Mouse (Mus musculus): Measurements from ENCODE around the gene Notch4. TPM values are rescaled to one million over a fixed set of nuclear protein-coding genes. Genes with fewer than 3 reads are reported as not detected.

Notch4 gene
- polyA plus RNA-seq (2012; ENCODE audit: low replicate concordance) = 7.8 and 33.6 TPM in 2 replicates

DNA sequence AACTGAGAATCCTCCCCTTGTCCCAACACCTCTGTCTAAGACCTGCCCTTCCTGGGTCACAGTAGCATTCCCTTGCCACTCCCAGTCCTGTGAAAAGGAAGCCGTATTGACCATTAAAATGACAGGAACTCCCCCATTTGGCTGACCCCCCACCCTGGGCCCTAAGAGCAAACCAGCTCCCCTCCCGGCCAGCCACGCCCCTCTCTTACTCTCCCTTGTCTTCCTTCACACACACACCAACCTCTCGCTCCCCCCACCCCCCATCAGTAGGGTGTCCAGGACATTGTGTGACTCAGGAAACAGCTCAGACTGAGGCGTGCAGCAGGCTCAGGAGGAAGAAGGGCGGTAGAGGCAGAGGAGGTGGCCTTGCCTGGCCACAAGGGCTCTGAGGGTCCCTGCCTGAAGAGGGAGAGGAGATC is at the start of gene Notch4:
Gene Notch4 (plus strand): TSS at position 266 of the 419 bp plus-strand sequence.

DNA sequence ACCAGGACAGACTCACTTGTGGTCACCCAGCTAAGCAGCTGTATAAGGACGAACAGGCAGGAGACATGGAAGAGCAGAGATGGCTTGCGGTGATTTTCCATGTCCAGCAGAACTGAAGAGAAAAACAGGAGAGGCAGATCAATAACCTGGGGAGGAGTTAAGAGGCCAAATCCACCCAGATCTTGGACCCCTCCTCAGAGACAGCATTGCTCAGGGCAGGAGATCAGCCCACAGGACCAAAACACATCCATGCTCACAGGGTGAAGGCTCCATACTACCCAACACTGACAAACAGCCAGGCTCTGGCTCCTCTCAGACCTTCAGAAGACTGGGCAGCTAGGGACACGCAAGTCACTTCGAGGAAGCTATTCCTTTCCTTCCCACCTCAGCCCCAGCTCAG is 46.8 kb upstream of the Notch4 start, which contains the start of gene Btnl6:
Gene Btnl6 (minus strand): TSS at position 101 of the 400 bp plus-strand sequence.

DNA sequence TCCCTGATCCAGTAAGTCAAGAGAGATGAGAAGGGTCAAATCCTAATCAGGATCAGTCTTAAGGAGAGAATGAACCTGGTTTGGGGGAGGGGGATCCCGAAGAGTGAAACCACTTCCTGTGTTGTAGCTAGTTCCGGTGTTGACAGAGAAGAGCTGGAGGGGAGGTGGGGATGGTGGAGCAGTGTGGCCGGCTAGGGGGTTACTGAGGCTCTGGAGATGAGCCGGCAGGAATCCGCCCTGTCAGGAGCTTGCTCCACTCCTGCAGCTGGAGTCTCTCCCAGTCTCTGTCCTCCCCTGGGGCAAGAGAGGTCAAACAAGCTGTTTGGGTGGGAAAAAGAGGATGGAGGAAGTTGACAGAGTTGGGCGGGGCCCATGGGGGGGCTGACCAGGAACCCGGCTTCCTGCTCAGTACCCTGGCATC is 25.6 kb downstream of the Notch4 start, which contains the start of gene Gpsm3:
Gene Gpsm3 (plus strand): TSS at position 126 of the 421 bp plus-strand sequence.

DNA sequence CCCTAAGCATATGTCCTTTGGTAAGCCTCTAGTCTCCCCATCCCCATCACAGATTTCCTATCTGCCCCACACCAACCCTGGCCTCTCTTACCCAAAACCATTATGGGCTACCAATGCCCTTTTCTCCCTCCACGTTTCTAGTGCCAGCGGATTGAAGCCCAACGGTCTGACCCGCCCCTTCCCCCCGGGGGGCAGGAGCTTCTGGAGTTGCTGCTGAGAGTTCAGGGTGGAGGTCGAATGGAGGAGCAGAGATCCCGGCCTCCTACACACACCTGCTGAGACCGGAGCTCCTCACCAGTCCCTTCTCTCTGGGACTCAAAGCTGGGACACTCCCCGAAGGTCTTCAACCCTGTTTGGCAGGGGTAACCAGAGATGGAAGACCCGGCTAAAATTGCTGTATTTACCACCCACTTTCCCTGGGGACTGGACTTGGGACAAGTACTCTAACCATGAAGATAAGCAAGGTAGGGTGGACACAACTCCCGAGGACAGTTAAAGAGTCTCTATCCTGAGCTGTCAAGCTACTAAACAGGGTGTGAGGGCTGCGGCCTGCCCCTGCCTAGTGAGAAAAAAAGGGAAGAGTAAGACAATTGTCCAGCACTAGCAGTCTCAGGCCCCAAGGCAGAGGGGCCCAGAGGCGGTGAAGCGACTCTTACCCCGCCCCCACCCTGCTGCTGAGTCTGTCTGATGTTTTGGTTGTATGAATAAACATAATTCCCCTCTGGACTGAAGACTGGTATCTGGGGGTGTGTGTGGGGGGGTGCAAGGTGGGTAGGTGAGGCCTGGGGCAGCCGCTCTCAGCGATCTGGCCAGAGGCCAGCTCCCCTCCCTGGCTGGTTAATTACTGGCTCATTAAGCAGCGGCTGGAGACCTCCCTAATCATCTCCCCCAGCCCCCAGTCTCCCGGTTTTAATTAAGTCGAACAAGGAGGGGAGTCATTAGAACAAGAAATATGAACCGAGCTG is 27.2 kb downstream of the Notch4 start, which contains the start of gene Pbx2:
Gene Pbx2 (plus strand): TSS at position 238 of the 965 bp plus-strand sequence.

DNA sequence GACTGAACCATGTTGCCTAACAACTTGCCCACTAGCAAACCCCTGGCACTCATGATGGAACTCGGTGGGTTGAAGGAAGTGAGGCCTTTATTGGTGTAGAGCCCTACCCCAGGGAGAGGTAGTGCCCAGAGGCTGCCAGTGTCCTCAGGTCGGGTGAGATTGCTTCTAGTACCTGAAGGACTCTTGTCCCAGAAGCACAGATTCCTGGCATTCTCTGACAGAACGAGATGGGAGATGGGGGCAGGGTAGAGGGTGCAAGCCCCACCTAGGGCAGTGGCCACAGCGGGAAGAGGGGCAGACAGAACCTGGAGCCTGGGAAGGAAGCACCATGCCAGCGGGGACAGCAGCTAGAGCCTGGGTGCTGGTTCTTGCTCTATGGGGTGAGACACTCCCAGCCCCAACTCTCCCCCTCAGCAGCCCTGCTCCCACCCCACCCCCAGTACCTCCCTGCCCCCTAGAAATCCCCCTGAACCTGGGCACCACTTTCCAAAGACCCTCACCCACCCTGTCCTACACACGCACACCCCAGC is 33.6 kb downstream of the Notch4 start, which contains the start of gene Ager:
Gene Ager (plus strand): TSS at position 297 of the 530 bp plus-strand sequence.

DNA sequence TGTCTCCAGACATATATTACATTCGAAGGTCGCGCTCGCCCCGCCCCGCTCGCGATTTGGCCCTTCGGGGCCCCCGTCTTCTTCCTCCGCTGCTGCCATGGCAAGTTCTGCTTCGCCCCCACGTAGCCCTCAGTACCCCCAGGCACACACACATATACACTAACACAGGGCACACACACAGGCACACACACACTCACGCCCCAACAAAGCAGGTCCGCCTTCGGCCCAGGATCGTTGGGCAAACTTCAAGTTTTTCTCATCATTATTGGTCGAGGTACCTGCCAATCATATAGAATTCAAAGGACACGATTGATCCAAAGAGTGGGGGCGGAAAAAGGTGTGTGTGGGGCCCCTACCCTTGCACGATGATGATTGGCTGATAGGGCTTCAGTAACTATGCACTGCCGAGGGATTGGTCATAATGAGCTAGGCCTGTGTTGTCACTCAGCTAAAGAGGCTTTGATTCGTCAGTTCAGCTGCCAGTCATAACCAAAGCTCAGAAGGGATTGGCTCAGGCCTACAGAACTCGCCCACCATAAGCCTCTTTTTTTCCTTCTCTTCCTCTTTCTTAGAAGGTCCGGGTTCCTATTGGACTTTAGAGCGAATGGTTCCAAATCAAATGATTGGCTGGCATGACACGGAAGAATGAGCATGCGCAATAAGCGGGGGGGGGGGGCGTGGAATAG is 39.5 kb downstream of the Notch4 start, which contains the start of gene Rnf5:
Gene Rnf5 (minus strand): TSS at position 316 of the 686 bp plus-strand sequence.

DNA sequence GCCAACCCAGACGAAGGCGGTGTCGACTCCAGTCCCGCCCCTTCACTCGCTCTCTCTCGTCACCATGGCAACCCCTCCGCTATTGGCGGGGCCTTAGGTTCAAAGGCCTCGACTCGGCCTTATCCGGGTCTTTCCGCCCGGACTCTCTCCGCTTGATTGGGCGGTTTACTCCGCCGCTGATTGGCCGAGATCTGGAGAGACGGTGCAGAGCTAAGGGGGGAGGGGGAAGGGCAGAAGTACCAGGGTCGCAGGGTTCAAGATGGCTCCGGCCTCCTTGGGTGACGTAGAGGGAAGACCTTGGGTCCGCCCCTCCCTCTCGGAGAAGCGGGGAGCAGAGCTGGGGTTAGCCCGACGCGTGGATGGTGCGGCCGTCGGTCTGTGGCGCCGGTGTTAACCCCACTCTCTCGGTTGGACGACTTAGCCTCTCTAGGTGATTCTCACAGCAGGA is 40.0 kb downstream of the Notch4 start, which contains the start of gene Agpat1:
Gene Agpat1 (plus strand): TSS at position 202 of the 448 bp plus-strand sequence.

DNA sequence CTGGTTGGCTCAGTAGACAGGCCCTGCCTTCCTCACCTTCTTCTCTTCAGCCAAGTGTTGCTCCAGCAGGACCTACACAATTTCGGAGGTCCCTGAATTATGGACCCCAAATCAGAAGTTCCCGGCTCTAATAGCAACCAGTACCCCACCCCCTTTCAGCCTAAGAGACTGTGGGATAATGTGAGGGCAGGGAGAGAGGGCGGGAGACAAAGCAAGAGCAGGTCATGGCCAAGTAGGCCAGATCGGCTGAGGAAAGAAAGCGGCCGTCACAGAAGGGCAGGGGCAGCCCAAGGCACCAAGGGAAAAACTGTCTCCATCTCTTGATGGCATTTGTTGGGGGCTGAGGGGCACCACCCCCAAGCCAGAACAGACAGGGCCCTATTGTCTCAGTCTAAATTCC is 51.8 kb downstream of the Notch4 start, which contains the start of gene Egfl8:
Gene Egfl8 (minus strand): TSS at position 101 of the 400 bp plus-strand sequence.

DNA sequence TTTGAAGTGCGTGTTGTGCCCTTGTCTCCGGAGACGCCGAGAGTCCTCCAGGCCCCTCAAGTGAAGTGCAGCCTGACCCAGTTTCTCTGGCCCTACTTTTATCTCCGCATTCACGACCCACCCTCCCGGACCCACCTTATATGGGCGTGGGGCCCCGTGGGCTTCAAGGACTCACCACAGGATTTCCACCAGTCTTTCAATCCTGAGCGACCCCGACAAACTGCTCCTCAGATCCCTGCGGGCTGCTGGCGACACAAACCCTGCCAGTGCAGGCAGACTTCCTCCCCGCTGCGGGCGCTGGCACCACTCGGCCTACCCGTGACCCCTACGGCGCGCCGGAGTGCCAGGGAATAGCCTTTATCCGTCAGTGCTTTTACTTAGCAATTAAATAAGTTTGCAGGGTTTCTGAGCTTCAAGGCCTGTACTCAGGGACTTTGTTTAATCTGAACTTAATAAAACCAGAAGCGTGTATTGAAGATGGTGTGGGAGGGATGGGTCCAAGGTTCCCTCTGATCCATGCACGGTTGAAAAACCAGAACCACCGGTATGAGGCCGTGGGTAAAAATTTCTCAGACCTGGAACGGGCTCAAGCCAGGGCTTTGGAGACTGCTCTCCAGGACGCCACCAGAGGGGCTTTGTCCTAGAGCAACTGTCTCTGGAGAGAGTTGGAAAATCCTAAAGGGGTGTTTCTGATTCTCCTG is 64.0 kb downstream of the Notch4 start, which contains the start of gene Ppt2:
Gene Ppt2 (minus strand): TSS at position 568 of the 701 bp plus-strand sequence.

DNA sequence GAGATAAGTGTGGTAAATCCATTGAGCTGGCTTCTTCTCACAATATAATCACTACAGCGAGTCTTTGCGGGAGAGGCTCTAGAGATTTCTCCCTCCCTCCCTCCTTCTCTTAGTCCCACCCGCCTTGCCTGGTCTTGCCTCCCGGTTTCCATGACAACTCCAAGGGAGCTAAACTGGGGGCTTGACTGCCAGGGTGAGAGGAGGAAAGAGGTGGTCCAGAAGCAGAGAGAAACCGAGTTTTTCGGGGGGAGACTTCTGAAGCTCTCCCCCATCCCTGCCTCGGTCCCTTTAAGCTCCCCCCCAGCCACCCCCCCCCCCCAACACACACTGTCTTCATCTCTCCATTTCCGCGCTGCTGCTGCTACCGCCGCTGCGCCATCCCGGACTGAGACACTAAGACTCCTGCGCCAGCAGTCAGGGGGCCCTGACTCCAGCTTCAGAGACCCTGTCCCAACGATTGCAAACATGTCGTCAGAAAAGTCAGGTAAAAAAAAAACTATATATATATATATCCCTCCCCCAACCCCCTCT is 65.2 kb downstream of the Notch4 start, which contains the start of gene Prrt1:
Gene Prrt1 (plus strand): TSS at position 313 of the 531 bp plus-strand sequence.

Other genes starting within 250 kb of the Notch4 start
- 0.24 and 0.89 TPM in 2 replicates for gene H2-Eb2, start 238.6 kb upstream of the Notch4 start, polyA plus RNA-seq (2012; ENCODE audit: low replicate concordance)
- 1.8 and 2.0 TPM in 2 replicates for gene Btnl2, start 209.4 kb upstream of the Notch4 start, polyA plus RNA-seq (2012; ENCODE audit: low replicate concordance)
- gene Btnl1, start 187.1 kb upstream of the Notch4 start, polyA plus RNA-seq (2012; ENCODE audit: low replicate concordance) = not detected in 2 replicates
- gene BC051142, start 165.4 kb upstream of the Notch4 start, polyA plus RNA-seq (2012; ENCODE audit: low replicate concordance) = 0.70 and 1.7 TPM in 2 replicates
- gene Btnl4, start 87.0 kb upstream of the Notch4 start, polyA plus RNA-seq (2012; ENCODE audit: low replicate concordance) = 0.16 and 0.49 TPM in 2 replicates
- not detected in 2 replicates for gene Btnl6, start 46.9 kb upstream of the Notch4 start, polyA plus RNA-seq (2012; ENCODE audit: low replicate concordance)
- gene Gpsm3, start 25.5 kb downstream of the Notch4 start, polyA plus RNA-seq (2012; ENCODE audit: low replicate concordance) = 701 and 1,475 TPM in 2 replicates
- gene Pbx2, start 27.0 kb downstream of the Notch4 start, polyA plus RNA-seq (2012; ENCODE audit: low replicate concordance) = 129 and 229 TPM in 2 replicates
- gene Ager, start 33.6 kb downstream of the Notch4 start, polyA plus RNA-seq (2012; ENCODE audit: low replicate concordance) = 6.8 and 13.6 TPM in 2 replicates
- gene Rnf5, start 39.4 kb downstream of the Notch4 start, polyA plus RNA-seq (2012; ENCODE audit: low replicate concordance) = 44.1 and 76.3 TPM in 2 replicates
- gene Agpat1, start 40.0 kb downstream of the Notch4 start, polyA plus RNA-seq (2012; ENCODE audit: low replicate concordance) = 143 and 230 TPM in 2 replicates
- 1.2 and 1.3 TPM in 2 replicates for gene Egfl8, start 51.7 kb downstream of the Notch4 start, polyA plus RNA-seq (2012; ENCODE audit: low replicate concordance)
- 77.8 and 82.6 TPM in 2 replicates for gene Ppt2, start 64.2 kb downstream of the Notch4 start, polyA plus RNA-seq (2012; ENCODE audit: low replicate concordance)
- 13.3 and 35.6 TPM in 2 replicates for gene Prrt1, start 65.3 kb downstream of the Notch4 start, polyA plus RNA-seq (2012; ENCODE audit: low replicate concordance)
- 3.7 and 4.4 TPM in 2 replicates for gene Fkbpl, start 80.5 kb downstream of the Notch4 start, polyA plus RNA-seq (2012; ENCODE audit: low replicate concordance)
- 177 and 309 TPM in 2 replicates for gene Atf6b, start 82.9 kb downstream of the Notch4 start, polyA plus RNA-seq (2012; ENCODE audit: low replicate concordance)
- gene Tnxb, start 106.3 kb downstream of the Notch4 start, polyA plus RNA-seq (2012; ENCODE audit: low replicate concordance) = 0.28 and 0.68 TPM in 2 replicates
- 1.6 and 2.8 TPM in 2 replicates for gene C4b, start 179.6 kb downstream of the Notch4 start, polyA plus RNA-seq (2012; ENCODE audit: low replicate concordance)
- 0.26 and 0.85 TPM in 2 replicates for gene Cyp21a1, start 240.3 kb downstream of the Notch4 start, polyA plus RNA-seq (2012; ENCODE audit: low replicate concordance)

Data from hematopoietic multipotent progenitor cell, adult 10-12 weeks (in vitro differentiated cells).